Mouse (Mus musculus) heart, postnatal 36 days (tissue): ENCODE measurements around the gene St3gal3. TPM values are rescaled to one million over a fixed set of nuclear protein-coding genes. Genes with fewer than 3 reads are reported as not detected.

Experiments used
- DNase-seq, 2 experiments: peaks; one replicate each; pipeline ENCODE4 v3.0.0; 2021 to 2022
- intact Hi-C: fragments of 180-260 bp; cut with DNase I; formaldehyde crosslinking; loops from one replicate; pipeline ENCODE4 v1.15.1; 2025
- total RNA-seq, 2 experiments: library from RNA; stranded (reverse); gene quantifications; 2 replicates each; pipeline ENCODE4 v1.2.3; 2021

St3gal3 gene
- total RNA-seq, 2 experiments from 2014 or later, result 60.3 to 66.4 TPM

DNA sequence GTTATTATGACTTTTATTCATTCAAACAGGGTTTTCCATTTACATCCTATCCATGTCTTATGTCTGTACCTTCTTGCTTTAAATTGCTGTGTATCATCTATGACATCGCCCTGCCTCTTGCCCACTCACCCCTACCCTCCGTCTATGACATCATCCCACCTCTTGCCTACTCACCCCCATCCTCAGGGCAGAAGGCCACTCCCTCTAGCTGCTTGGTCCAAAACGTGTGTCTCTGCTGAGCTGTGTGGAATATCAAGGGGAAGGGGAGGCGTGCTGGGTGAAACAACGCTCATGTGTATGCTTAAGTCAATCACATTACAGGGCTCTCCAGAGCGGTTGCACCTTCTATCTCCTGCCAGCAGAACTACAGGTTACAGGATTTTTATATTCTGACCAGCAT lies 38.6 kb downstream of the St3gal3 start:
- no peak for DNase-seq
- intact Hi-C loops, result loop anchor here (5.0 kb wide), 1 partner anchor 121 kb away; no protein-coding TSS in a partner anchor

DNA sequence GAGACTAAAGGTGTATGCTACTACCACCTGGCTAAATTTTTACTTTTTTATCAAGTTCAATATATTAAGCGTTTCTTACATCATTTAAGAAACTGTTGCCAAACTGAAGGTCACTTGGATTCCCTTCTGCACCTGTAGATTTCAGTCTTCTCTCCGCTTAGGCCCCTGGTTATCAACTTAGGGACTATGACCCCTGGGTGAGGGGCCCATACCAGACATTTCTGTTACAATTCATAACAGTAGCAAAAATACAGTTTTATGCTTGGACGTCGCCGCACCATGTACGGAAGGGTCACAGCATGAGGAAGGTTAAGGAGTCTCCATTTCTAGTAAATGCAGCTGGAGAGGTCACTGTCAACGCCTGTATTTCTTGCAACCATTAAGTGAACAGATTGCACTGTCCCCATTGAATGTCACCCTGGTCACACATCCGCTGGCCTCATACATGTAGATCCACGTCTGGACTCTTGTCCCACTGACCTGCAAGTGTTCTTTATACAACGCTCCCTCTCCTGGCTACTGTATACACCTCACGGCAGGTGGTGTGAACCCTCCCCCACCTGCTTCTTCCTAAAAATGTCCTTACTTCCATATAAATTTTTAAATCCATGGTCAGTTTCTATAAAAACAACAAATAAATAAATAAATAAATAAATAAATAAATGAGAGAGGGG lies 41.8 kb downstream of the St3gal3 start:
- intact Hi-C loops, result no loop called here
- no peak for DNase-seq

DNA sequence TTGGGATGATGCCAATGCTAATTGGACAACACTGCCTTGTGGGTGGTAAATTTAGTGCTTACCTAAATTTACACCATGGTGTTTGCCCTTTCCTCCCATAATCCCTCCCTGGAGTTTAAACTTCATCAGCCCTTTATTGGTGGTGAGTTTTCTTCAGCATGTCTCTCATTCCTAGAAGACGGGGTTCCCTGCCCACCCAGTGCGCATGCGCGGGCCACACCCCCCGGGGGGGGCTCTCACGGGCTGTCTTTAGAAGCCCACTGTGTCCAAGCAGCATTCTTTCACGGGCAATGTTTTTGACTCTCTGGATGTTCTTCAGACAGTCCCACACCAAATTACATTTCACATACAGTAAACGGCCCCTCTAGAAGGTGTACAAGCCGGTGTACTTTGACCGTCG lies 44.3 kb downstream of the St3gal3 start:
- intact Hi-C loops, result loop anchor here (1.0 kb wide), 1 partner anchor 203 kb away; no protein-coding TSS in a partner anchor
- DNase-seq, result no peak

DNA sequence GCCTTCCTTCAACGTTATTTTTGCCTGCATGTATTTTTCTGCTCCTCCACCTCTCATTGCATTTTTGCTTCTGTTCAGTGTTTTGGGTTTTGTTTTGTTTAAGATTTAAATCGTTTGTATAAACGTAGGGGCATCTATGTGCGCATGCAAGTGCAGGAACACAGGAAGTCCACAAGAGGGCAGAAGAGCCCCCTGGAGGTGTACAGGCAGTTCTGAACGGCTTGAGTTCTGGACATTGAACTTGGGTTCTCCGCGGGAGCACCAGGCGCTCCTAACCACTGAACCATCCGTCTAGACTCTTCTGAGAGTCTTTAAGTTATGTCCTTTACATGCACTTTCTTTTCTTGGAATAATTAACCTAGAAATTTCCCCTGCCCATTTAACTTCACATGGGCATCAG lies 44.8 kb downstream of the St3gal3 start:
- DNase-seq, result peak; percentile 31 to 46
- intact Hi-C loops, result loop anchor here (1.0 to 10.0 kb wide), 2 partner anchors 203 to 385 kb away; no protein-coding TSS in a partner anchor

DNA sequence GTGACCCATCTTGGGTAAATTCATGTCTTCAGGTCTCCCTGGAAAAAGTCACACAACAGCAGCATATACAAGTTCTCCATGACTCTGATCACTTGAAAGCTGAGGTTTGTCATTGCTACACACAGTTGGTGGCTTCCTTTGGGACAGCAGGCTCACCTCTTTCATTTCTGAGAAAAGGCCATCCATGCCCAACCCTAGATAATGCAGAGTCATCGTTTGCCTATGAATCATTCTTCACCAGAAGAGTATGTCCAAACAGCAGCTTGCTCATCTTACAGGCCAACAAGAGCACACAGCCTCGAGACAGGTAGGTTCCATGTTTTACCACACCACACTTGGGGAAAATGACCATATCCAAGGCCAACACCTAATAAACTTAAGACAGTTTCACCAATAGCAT lies 45.9 kb downstream of the St3gal3 start:
- intact Hi-C loops, result loop anchor here (10.0 kb wide), 1 partner anchor 384 kb away; no protein-coding TSS in a partner anchor
- no peak for DNase-seq

DNA sequence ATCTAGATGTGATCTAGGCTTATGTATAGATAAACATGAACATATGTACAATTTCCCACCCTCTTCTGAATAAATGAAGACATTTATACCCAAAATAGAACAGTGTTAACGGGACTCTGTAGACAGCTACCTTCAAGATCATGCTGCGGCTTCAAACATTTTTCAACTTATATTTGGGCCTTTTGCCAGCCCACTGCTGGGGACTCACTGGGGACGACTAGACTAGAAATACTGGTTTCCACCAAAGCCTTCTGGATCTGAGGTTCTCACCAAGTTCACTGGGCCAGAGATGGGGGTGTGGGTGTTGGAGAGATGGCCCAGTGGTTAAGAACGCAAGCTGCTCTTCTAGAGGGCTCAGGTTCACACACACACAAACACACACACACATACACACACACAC lies 49.7 kb downstream of the St3gal3 start:
- intact Hi-C loops, result loop anchor here (10.0 kb wide), 1 partner anchor 380 kb away; no protein-coding TSS in a partner anchor
- no peak for DNase-seq

DNA sequence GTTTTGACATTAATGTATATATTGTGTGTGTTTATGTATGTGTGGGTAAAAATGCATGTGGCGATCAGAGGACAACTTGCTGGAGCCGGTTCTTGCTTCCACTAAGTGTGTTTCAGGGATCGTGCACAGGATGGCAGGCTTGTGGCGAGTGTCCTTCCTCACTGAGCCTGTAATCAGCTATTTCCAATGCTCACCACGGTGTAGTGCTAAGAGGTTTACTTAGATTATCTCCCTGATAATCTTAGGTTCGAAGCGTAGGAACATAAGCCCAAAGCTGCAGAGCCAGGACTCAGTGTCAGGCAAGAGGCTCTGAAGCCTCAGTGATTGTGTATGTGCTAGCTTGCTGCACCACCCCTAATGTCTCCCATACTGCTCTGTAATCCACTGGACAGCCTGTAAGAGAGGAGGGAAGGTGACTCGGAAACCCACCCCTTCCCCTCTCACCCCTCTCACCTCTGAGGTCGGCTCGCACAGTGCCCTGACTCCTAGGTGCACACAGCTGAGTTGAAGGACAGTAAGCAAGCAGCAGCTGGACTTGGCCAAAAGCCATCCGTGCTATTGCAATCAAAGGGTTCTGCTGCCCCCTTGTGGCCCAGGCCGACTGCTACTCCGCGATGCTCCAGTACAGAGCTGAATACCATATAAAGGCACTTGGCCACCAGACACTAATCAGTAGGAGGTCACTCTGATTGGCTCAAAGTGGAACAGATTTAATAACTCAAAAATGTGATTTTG lies 51.3 kb downstream of the St3gal3 start:
- intact Hi-C loops, result loop anchor here (1.0 to 10.0 kb wide), 3 partner anchors 155 to 379 kb away; no protein-coding TSS in a partner anchor
- peak; percentile 97 to 98 for DNase-seq

DNA sequence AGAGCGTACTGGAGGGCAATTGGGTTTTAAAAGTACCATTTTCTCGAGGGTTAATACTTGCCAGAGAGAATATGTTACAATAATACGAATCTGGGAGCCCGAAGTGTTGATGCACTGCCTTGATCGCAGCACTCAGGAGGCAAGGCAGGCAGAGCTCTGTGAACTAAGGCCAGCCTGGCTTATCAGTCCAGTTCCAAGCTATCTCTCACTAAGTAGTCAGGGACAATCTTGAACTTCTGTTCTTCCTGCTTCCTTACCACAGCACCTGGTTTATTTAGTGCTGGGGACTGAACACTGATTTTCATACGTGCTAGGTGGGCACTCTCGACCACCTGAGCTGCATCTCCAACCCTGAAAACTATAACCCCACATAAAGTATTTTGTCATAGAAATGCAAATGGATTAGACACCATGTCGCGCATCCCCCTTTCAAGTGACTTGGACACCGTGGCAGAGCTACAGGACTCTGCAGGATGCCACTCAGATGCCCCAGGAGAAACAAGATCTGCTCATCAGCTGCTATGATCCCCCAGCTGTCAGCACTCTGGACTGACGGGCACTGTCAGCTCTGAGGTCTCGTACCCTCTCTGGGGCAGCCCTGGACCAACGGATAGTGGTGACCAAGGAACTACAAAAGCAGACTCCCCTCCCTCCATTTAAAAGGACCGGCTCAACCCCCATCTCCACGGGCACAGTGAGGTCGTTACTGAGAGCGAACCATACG lies 52.9 kb downstream of the St3gal3 start:
- DNase-seq, result no peak
- intact Hi-C loops, result loop anchor here (10.0 kb wide), 1 partner anchor 377 kb away; no protein-coding TSS in a partner anchor

DNA sequence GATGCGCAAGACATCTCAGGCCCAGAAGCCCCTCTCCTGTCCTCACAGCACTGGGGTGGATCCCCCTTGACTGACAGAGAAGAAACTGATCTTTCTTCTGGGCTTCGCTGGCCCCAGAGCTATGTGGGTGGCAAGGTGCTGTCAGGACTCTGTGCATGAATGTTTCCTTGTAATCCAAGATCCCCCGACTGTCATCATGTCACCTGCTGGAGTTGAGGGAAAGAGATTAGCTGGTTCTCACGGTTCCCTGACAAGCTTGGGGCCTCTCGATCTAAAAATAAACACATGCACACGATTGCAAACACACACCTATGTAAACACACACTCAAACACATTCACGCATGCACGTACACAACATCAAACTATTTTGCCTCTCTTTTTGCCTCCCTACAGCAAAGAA lies 54.2 kb downstream of the St3gal3 start:
- no peak for DNase-seq
- intact Hi-C loops, result loop anchor here (10.0 kb wide), 1 partner anchor 376 kb away; no protein-coding TSS in a partner anchor

DNA sequence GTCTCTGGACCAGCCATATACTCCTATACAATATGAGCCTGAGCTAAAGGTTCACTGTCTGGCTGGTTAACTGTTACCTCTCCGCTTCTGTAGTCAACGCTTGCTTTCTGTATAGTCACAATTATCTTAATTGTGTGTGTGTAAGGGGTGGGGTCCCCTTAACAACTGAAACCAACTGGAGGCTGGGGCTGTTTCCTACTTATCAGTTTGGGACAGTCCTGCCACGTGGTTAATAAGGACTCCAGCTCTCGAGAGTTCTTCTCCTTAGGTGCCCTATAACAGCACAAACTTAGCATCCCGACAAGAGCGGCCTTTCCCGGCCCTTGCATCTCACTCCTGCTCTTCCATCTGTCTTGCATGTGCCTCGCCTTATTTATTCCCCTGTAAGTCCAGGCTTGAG lies 55.5 kb downstream of the St3gal3 start:
- no peak for DNase-seq
- intact Hi-C loops, result no loop called here

DNA sequence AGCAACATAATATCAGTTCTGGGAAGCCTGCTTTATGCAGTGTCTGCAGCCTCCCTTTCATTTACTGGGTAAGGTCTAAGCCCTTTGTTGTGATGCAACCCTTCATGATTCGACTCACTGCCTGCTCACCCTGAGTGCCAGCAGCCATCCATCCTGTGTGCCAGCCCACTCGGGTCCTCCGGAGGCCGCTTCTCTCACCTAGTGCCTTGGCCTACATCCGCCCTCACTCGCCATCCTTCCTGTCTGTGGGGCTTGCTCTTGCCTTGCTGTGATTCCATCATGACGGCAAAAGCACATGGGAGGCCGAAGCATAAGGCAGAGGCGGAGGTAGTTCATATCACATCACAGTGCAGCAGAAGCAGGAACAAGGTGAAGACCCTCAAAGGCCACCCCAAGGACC lies 56.1 kb downstream of the St3gal3 start:
- no peak for DNase-seq
- intact Hi-C loops, result no loop called here

DNA sequence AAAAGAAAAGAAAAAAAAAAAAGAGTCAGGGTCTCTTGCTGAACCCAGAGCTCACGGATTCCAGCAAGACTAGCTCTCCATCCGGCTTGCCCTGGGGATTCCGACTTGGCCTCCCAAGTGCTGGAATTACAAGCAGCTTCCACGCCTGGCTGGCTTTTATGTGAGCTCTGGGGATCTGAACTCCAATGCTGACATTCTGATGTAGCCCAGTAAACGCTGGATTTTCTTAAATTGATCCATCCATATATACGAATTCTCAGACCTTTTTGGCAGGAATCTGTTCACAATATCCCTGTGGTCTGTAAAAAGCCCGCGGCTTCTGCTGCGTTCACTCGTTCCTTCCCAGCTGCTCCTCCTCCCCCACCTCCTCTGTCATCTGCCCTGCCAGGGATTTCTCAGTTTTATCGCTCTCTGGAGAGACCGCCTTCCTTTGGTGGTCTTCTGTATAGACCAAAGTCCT lies 57.4 kb downstream of the St3gal3 start:
- intact Hi-C loops, result no loop called here
- DNase-seq, result no peak

DNA sequence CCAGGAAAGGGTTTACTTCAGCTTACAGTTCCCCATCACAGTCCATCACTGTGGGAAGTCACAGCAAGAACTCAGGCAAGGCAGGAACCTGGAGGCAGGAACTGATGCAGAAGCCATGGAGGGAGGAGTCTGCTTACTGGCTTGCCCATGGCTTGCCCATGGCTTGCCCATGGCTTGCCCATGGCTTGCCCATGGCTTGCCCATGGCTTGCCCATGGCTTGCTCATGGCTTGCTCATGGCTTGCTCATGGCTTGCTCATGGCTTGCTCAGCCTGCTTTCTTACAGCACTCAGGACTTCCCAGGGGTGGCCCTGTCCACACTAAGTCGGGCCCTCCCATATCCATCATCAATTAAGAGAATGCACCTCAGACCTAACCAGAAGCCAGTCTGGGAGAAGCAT lies 58.1 kb downstream of the St3gal3 start:
- intact Hi-C loops, result no loop called here
- DNase-seq, result no peak

DNA sequence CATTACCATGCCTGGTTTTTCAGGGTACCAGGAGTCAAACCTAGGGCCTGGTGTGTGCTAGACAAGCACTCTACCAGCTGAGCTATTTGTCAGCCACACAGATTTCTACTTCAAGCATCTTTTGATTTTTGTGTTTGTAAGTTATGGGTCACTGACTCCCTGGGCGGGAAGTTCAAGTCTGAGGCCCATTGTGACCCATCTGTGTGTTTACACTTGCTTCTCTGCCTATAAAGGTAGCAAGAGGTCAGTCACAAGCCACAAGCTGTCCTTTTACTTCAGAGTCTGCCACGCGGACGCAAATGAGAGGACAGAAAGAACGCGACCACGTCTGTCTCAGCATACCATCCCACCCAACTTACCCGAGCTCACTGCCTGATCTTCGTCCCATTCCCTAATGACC lies 59.4 kb downstream of the St3gal3 start:
- intact Hi-C loops, result no loop called here
- no peak for DNase-seq

DNA sequence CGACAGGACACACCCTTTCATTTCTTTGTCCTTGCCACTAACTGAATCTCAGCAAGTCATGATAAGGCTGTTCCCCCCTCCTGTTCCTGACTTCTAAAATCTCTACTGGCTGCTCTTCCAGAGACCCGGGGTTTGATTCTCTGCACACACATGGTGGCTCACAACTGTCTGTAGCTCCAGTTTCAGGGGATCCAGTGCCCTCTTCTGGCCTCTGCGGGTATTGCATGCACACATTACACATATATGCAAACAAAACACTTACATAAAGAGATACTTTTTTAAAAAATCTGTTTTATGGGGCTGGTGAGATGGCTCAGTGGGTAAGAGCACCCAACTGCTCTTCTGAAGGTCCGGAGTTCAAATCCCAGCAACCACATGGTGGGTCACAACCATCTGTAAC lies 60.5 kb downstream of the St3gal3 start:
- intact Hi-C loops, result loop anchor here (5.0 kb wide), 2 partner anchors 42 to 82 kb away; no protein-coding TSS in a partner anchor
- DNase-seq, result peak in 1 of 2 experiments; percentile 32

DNA sequence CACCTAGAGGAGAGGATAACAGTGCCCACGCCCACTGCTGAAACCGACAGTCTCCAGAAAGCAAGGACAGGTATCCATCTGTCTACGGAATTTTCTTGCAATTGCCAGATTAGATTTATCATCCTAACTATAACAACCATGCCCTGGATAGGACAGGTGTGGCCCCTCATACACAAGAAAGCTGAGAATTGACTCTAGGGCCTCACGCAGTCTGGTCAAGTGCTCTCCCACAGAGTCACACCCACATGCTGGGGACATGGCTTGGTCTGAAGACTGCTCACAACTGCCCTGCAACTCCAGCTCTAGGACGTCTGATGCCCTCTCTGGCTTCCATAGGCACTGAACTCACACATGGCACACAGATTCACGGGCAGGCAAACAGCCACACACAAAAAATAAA lies 61.6 kb downstream of the St3gal3 start:
- intact Hi-C loops, result loop anchor here (5.0 kb wide), 2 partner anchors 41 to 81 kb away; no protein-coding TSS in a partner anchor
- DNase-seq, result no peak

DNA sequence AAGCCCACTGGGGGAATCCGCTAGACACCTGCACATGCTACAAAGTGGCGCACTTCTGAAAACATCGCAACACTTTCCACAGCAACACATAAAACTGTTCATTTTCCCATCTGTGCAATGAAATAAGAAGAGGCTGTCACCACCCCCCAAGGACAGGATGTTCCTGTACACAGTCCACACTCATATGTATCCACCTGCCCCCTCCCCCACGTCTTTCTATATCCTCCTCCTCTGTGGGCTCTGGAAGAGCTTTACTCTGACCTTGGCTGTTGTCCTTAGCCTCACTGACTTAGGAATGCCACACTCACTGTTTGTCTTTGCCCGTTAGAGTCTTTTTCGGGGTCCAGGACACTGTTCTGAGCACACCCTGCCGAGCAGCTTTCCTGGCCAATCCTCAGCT lies 62.8 kb downstream of the St3gal3 start:
- intact Hi-C loops, result loop anchor here (5.0 kb wide), 2 partner anchors 40 to 80 kb away; no protein-coding TSS in a partner anchor
- DNase-seq, result no peak

DNA sequence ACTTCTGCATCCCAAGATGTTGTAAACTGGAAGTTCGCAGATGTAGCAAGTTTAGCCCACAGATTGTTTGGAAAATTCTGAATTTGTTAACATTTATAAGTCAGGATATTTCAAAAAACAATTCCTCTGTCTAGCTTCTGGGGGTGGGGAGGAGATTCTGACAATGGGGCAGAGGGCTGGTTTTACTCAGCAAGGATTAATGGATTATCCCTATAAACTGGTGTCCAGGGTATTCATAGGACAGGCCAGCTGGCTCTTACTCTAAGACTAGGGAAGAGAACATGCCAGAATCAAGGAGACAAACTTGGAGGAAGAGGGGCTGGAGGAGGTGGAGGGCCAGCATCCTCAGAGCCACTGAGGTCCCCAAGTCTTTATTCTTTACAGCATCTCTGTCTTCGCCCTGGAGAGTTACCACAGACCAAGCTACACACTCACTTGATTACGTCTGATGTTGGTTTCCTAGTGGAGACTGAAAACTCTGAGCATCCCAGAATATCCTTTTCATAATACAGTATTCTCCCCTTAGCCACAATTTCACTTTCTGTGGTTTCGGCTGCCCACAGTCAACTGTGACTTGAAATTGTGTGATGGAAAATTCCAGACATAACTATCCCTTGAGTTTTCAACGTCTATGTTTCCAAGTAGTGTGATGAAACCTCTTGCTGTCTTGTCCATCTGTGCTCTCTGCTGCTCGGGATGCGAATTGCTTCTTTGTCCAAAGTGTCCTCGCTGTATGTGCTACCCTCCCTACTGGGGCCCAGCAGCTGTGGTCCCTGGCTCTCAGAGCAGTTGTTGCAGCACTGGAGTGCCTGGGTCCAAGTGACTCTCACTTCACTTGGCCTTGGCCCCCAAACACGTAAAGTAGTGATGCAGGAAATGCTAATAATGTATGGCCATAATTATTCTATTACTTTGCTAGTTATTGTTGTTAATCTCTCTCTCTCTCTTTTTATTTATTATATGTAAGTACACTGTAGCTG lies 64.2 kb downstream of the St3gal3 start:
- no peak for DNase-seq
- intact Hi-C loops, result loop anchor here (5.0 kb wide), 2 partner anchors 38 to 78 kb away; no protein-coding TSS in a partner anchor

DNA sequence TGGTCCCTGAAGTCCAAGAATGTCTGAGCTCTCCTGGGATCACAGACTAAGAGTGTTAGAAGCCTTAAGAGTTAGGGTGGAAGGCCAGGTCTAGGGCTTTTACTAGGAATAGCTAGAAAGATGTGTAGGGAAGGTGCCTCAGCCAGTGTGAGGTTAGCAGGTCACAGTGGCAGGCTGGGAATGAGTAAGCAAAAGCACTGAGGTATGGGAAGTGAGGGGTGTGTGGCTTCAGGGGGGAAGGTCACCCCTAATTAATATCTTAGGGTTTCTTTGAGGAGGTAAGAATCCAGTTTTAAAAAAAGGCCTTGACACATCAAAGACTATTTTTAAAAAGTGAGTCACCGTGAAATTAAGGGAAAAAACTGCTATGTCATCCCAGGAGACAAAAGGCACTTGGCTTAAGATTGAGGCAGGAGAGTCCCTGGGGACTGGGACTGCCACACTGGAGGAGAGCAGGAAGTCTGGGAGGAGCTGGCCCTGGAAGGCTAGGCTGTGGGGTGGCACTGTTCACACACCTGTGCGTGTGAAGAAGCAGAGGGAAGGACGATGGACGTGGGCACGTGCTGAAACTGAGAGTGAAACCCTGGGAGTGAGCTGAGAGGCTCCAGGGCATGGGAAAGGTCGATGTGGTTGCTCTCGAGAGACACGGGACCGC lies 72.8 kb downstream of the St3gal3 start:
- no peak for DNase-seq
- intact Hi-C loops, result no loop called here
